Mouse (Mus musculus) liver, adult (tissue): ENCODE data around the gene Hmgb2.

Source experiments
- GATA4 ChIP-seq: IDR thresholded peaks from 2 replicates; pipeline ENCODE4 v1.6.1; 2014; ENCODE audit warnings: mild to moderate bottlenecking, low read length; ENCODE audit not compliant: insufficient replicate concordance

The Hmgb2 gene

DNA sequence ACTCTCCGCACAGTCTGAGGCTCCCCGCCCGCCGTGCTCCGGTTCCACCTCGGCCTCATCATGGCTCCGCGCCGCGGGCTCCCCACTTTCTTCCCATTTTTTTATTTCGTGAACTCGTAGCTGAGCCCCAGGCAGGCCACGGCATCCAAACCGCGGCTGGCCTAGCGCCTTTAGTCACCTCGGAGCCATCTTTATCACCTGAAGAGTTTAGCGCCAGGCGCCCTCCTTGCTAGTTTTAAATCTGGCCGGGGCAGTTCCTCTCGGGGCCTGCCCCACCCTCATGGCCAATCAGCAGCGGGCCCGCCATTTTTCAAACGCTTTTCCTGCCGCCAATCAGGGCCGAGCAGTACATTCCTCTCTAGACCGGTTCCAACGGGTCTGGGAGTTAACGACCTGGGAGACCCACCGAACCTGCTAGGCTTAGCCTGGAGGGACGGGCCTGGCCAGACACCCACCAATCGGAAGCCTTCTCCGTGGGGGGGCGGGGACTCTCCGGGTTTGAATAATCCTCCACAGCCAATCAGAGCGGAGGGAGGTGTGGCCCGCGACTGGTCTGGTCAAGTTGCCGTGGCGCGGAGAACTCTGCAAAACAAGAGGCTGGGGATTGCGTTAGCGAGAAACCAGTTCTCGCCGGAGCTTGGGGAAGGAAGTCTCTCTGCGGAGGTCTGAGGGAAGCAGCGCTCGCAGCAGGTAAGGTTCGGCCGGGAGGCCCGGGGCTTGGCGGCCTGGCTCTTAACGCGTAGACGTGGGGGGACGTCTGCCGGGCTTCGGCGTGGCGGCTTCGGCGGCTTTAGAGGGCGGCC lies at the start of gene Hmgb2:
Gene Hmgb2 (plus strand): TSS at position 592 of the 803 bp plus-strand sequence.
- TF ChIP-seq GATA4 = no peak

DNA sequence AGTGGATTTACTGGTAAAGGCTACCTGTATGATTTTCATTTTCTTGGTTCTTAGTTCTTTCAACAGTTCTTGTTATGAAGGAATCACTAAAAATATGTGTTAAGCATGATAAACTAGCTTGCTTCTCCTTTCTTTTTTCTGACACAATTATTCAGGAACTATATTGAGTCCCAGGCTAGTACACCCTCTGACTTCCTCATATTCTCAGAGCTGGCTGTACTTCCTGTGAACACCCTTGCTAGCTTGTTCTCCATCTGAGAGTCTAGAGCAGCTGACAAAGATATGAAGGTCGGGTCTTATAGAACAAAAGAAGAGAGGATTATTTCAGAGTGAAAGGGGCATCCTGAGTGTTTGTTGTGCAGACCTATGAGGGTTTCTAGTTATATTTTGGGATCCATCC lies 48.9 kb upstream of the Hmgb2 start:
- no peak for TF ChIP-seq GATA4

DNA sequence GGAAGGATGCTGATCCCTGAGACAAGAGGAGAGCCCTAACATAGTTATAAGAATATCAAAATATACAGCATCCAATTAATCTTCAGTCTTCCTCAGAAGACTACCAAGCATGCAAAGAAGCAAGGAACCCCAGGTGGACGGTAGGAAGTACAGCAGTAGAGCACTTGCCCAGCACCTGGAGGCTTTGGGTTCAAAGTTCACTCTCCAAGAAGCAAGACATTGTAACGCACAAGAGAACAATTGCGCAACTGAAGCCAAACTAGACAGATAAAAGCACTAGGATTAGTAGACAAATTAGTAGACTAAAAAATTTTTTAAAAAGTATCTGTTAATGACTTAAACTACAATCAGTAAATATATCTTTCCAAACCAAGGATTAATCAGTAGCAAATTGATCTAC lies 48.0 kb upstream of the Hmgb2 start:
- TF ChIP-seq GATA4 = no peak

DNA sequence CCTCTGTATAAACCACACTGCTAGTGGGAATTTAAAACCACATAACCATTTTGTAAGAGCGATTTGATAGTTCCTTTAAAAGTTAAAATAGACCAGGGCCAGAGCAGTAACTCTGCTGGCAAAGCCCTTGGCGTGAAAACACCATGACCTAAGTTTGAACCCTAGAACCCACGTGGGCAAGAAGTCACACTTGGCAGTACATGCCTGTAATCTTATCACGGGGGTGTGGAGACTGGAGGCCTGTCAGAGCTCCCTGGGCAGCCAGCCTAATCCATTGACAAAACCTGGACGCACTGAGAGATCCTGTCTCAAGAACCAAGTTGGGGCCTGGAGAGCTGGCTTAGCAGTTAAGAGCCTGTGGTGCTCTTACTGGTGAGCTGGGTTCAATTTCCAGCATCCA lies 43.1 kb upstream of the Hmgb2 start:
- peak; percentile 93; the same call in 1 of the 2 replicates for TF ChIP-seq GATA4

DNA sequence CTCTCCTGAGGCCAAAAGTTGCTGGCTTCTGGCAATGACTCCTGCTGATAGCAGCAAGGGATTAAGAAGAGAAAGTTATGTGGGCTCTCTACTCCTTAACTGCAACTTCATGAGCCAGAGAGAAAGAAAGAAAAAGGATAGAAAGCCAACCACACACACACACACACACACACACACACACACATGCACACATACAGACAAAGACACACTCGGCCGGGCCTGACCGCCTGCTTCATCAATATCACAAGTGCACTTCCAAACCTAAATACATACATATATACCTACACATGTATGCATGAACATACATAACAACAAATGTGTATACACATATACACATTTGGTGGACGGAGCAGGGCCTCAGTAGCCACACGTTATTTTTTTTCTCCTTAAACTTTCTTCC lies 40.8 kb upstream of the Hmgb2 start:
- TF ChIP-seq GATA4 = no peak

DNA sequence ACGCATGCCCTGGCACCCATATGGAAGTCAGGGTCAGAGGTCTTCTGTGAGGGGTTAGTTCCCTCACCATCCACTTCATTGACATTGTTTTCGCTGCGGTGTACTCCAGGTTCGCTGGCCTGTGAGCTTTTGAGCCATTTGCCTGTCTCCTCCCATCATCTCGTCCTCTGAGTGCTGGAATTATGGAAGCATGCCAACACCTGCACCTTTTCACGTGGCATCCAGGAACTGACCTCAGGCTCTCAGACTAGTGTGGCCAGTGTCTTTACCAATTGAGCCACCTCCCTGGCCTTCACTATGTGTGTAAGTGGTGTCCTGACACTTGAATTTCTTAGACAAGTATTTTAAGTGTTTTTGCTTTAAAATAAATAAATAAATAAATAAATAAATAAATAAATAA lies 38.0 kb upstream of the Hmgb2 start:
- TF ChIP-seq GATA4 = no peak

DNA sequence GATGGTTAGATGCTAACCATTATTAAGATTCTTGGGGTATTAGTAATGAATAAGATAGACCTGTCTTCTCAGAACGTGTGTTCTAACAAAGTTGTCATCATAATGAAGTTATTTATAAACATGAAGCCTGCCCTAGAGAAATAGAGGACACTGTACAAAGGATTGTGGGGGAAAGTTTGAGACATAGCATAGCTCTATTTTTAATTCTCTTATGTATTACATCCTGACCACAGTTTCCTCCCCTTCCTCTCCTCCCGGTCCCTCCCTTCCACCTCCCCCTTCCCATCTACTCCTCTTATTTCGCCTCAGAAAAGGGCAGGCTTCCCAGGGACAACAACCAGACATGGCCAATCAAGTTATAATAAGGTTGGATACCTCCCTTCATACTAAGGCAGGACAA lies 33.3 kb upstream of the Hmgb2 start:
- TF ChIP-seq GATA4 = no peak

DNA sequence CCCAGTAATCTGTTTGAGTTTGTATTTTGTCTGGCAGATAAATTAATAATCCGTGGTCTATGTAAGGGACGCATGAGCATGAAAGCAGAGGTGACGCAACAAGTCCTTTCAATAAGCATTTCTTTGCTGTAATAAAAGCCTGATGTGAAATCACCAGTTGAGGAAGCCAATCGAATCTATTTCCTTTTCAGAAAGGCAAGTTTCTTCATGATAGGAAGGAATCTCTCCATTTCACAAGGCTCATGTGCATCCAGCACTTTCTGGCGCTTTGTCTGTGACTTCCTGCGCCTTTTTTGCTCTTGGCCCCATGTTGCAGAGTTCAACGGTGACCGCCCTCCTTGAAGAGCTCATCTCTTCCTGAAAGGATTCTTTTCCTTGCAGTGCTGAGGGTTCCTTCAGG lies 32.0 kb upstream of the Hmgb2 start:
- TF ChIP-seq GATA4 = no peak

DNA sequence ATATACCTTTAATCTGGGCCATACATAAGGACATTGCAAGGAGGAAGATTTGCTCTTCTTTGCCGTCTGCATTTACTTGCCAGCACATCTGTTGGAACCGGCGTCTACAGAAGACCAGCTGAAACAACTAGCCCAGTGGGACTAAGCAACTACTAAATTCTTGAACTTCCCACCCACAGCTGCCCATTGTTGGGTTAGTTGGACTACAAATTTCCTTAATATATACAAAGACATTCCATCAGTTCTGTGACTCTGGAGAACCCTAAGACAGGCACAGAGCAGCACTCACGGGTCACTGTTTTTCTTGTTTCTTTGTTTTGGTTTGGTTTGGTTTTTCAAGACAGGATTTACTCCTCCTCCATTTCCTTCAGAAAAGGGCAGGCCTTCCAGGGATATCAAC lies 31.1 kb upstream of the Hmgb2 start:
- no peak for TF ChIP-seq GATA4

DNA sequence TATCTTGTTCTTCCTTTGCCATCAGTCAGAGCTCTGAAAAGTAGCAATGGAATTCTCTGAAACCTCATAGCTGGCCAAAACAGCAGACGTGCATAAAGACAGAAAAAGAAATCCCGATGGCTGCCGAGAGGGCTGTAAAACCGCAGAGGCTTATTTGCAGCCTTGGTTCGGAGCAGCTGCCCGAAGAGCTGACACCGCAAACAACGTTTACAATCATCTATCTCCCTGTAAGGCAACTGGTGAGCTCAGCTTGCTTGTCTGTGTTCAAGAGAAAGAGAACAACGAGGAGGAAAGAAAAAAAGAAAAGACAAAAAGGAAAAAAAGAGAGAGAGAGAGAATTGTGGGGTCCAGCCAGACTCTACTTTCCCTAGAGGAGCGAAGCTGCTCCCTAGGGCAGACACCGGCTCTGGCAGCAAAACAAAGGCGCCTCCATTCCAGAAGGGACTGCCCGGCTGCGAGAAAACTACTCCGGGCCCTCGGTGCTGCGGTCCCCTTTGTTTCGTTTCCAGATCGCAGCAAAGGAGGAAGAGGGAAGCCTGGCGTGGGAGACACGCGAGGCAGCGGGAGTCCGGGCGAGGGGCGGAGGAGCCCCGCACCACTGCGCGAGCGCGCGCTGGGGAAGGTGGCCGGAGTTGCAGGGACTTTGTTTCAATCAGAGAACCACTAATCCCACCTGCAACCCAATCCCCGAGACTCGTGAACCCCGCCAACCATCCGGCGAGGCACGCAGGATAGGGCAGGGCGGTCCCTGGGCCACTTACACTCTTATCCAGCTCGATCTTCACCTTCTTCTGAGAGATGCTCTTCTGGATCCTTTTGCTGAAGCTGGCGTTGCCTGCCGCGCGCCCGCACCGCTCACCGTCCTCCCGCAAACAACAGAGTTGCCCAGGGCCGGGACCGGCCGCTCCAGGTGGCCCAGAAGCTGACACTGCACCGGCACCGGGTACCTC lies 24.9 kb upstream of the Hmgb2 start:
- no peak for TF ChIP-seq GATA4

DNA sequence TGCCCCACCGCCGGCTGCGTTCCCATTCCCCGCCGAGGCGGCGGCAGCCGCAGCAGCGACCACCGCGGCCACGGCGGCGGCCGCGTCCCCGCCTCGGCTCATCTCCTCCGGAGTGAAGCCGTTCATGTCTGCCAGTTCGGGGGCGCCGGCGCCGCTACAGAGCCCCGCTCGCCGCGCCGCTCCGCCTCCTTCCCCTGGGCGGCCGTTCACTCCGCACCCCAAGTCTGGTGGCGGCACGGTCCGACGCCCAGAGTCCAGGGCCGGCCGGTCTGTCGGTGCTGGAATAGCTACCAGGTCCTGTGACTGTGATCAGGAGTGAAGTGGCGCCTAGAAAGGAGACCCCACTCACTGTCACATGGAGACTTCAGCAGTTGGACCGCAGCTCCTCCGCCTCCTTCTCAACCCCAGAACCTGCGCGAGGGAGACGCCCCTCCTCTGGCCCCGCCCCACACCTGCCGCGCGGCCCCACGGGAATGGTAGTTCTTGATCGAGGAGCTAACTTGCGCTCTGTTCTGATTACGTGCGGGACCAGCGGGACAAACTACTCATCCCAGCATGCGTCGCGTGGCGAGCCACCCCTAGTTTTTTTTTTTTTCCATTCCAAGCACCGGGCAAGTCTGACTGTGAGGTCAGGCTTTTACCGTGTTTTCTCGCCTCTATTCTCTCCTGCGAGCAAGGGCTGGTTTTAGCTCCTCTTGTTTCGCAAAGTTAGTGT lies 24.1 kb upstream of the Hmgb2 start, which contains the start of gene Sap30:
Gene Sap30 (minus strand): TSS at position 420 of the 715 bp plus-strand sequence.
- TF ChIP-seq GATA4 = no peak; the same call in 1 of the 2 replicates

DNA sequence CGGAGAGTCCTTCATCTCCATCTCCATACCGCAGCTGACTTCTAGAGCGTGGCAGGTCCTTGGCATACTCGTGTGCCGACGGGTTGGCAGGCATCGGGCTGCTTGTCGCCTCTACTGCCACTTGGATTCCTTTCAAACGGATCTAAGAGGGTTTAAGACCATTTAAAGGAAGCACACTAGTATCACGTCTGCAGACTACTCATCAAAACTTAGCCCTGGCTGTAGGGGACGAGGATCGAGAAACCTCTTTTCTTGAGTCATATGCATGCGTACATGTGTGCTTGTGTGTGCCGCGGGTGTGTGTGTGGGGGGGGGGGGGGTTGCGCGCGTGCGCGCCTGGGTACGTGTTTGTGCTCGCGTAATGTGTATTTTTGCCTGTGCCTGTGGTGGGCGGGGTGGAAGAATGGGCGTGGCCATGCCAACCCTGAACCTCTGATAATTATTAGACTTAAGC lies 23.4 kb upstream of the Hmgb2 start:
- no peak for TF ChIP-seq GATA4

DNA sequence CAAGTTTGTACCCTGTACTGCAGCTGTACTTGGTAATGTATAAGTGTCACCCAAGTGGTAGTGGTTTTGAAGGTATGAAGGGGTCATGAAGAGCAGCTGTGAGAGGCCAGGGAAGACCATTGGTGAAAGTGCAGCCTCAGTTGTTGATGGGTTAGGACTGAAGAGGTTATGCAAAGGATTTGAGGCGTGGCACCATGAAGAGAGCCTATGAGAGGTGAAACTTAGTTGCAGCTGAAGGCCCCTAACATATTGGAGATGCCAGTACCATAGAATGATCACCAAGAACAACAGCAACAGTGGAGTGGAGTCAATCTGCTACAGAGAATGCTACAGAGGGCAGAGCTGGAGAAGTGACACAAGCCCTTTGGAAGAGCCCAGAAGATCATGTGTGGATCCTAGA lies 22.3 kb upstream of the Hmgb2 start:
- no peak for TF ChIP-seq GATA4

DNA sequence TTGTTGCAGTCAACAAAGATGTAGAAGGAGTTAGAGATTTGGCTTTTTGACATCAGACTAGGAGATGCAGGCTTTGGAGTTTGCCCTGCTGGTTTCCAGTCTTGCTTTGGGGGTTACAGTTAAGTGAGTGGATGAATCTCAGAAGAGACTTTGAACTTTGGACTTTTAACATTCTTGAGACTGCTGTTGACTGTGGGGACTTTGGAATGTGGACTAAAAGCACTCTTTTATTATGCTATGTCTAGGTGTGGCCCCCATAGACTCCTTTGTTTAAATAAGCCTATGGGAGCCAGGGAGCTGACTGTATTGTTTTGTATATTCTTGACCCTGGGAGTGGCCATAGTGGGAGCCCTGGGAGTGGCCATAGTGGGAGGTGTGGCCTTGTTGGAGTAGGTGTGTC lies 21.8 kb upstream of the Hmgb2 start:
- TF ChIP-seq GATA4 = no peak

DNA sequence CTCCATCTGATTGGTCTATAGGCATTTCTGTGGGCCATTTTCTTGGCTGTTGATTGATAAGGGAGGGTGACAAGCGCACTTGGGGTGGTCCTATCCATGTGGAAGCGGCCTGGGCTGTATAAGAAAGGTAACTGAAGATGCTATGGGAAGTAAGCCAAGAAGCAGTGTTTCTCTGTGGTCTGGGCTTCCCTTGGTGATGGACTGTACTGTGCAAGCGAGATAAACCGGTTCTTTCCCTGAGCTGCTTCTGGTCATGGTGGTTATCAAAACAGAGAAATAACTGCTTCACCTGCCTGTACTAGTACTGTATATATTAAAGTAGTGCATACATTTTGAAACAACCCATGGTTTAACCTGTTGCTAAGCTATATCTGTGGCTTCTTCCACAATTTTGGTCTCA lies 19.8 kb upstream of the Hmgb2 start:
- no peak for TF ChIP-seq GATA4
